Mouse (Mus musculus) layer of hippocampus, adult 2 months (tissue): Measurements from ENCODE around the gene Cdk5rap3. TPM values are rescaled to one million over a fixed set of nuclear protein-coding genes. Genes with fewer than 3 reads are reported as not detected.
A peak's percentile ranks its signal among the peaks of the same experiment; 100 is the strongest.

Source experiments
- DNase-seq, 2 experiments: peaks; one replicate each; pipeline ENCODE4 v3.0.0; 2022; ENCODE audit warnings: low spot score in 2 of 2
- H3K27ac ChIP-seq: fragments of 200-600 bp; 2 replicates; pipeline ENCODE4 v1.8.1; 2022
- H3K4me3 ChIP-seq: fragments of 200-600 bp; 2 replicates; pipeline ENCODE4 v1.8.1; 2022; ENCODE audit warnings: mild to moderate bottlenecking
- CTCF ChIP-seq: fragments of 200-600 bp; conservative IDR thresholded peaks from 2 replicates; pipeline ENCODE4 v1.8.1; 2022; ENCODE audit warnings: antibody characterized with exemption, mild to moderate bottlenecking, moderate library complexity
- total RNA-seq, 2 experiments: library from RNA; stranded (reverse); gene quantifications; 2 replicates each; pipeline ENCODE4 v1.2.3; 2021

Gene Cdk5rap3
- total RNA-seq, 2 experiments from 2014 or later = 34.5 to 41.6 TPM

DNA sequence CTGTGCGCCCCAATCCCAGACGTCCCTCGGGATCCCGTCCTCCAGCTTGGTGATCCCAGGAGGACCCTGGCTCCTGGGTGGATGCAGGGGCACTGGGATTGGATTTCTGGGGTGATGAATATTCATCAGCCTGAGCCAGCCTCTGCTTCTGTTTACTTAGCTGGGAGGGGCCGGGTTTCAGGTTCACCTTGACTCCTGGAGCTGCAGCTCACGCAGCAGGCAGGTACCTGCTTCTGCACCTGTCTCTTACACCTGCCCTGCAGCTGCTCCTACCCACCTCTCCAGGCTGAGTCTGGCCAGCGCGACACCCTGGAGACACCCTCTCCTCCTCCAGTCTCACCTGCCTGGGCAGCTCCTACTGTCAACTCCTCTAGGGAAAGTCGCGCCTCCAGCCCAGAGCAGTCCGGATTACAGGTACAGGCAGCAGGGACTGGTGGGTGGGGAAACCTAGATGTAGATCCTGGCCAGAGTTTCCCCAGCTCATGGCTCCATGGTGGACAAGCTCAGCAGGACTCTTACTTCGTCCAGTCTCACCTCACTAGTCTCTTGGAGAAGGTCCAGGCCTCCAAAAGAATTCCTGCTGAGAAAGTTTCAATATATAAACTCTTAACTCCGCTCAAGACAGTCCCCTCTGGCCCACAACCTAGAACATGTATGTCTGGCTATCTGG lies 12.9 kb upstream of the Cdk5rap3 start:
- no peak for TF ChIP-seq CTCF
- Histone ChIP-seq H3K27ac (no peak overlapping the region), H3K4me3 (no peak overlapping the region)
- DNase-seq = no peak

GRCm38 (mm10) chr11:96928691-96929090 lies 12.4 kb upstream of the Cdk5rap3 start:
- DNase-seq = no peak
- Histone ChIP-seq H3K4me3 (no peak overlapping the region), H3K27ac (no peak overlapping the region)
- no peak for TF ChIP-seq CTCF

- DNase-seq = no peak
- no peak within 1 kb of the TSS for H3K4me3 ChIP-seq
- H3K27ac ChIP-seq = no peak within 1 kb of the TSS
- TF ChIP-seq CTCF = no peak
Measured at GRCm38 (mm10) chr11:96928088-96928487, 11.8 kb upstream of the Cdk5rap3 start, which contains the start of gene Prr15l. Prr15l (plus strand) TSS chr11:96928104.

- DNase-seq = no peak
- no peak for TF ChIP-seq CTCF
- Histone ChIP-seq H3K27ac (no peak overlapping the region), H3K4me3 (no peak overlapping the region)
Measured at GRCm38 (mm10) chr11:96926587-96926986, 10.3 kb upstream of the Cdk5rap3 start.

GRCm38 (mm10) chr11:96925469-96926148 lies 9.3 kb upstream of the Cdk5rap3 start:
- TF ChIP-seq CTCF = no peak
- no peak overlapping the region for H3K4me3 ChIP-seq
- H3K27ac ChIP-seq = no peak overlapping the region
- DNase-seq = no peak

- no peak overlapping the region for H3K27ac ChIP-seq
- no peak for TF ChIP-seq CTCF
- no peak overlapping the region for H3K4me3 ChIP-seq
- no peak for DNase-seq
Measured at GRCm38 (mm10) chr11:96924861-96925260, 8.6 kb upstream of the Cdk5rap3 start.

GRCm38 (mm10) chr11:96919003-96919402 lies 2.7 kb upstream of the Cdk5rap3 start:
- Histone ChIP-seq H3K27ac (no peak overlapping the region), H3K4me3 (no peak overlapping the region)
- DNase-seq = no peak
- no peak for TF ChIP-seq CTCF

- no peak for TF ChIP-seq CTCF
- Histone ChIP-seq H3K4me3 (no peak overlapping the region), H3K27ac (no peak overlapping the region)
- DNase-seq = no peak
Measured at GRCm38 (mm10) chr11:96917415-96917814, 1.1 kb upstream of the Cdk5rap3 start.

- no peak for TF ChIP-seq CTCF
Measured at GRCm38 (mm10) chr11:96916885-96917396, 645 bp upstream of the Cdk5rap3 start.

GRCm38 (mm10) chr11:96912682-96913081 lies 3.6 kb downstream of the Cdk5rap3 start:
- no peak for TF ChIP-seq CTCF
- H3K27ac ChIP-seq = no peak overlapping the region
- H3K4me3 ChIP-seq = no peak overlapping the region
- DNase-seq = no peak

More at GRCm38 (mm10) chr11:96916885-96917396, 645 bp upstream of the Cdk5rap3 start:
- Histone ChIP-seq H3K4me3 (peak overlapping the region; percentile 73), H3K27ac (peak overlapping the region; percentile 40)
- no peak for DNase-seq

GRCm38 (mm10) chr11:96910003-96910402 lies 6.3 kb downstream of the Cdk5rap3 start:
- Histone ChIP-seq H3K4me3 (no peak overlapping the region), H3K27ac (no peak overlapping the region)
- peak; percentile 91 for TF ChIP-seq CTCF
- DNase-seq = peak; percentile 79

- no peak for DNase-seq
- TF ChIP-seq CTCF = no peak
- Histone ChIP-seq H3K27ac (no peak overlapping the region), H3K4me3 (no peak overlapping the region)
Measured at GRCm38 (mm10) chr11:96908594-96908993, 7.7 kb downstream of the Cdk5rap3 start.

GRCm38 (mm10) chr11:96906431-96907161 lies 9.7 kb downstream of the Cdk5rap3 start:
- DNase-seq = no peak
- Histone ChIP-seq H3K4me3 (no peak overlapping the region), H3K27ac (peak overlapping the region; percentile 55)
- TF ChIP-seq CTCF = no peak
